Mouse (Mus musculus): ENCODE data around the gene Ryr2. TPM values are rescaled to one million over a fixed set of nuclear protein-coding genes. Genes with fewer than 3 reads are reported as not detected.
A peak's percentile ranks its signal among the peaks of the same experiment; 100 is the strongest.
"Not testable (repeated sequence)": the region's sequence is repeated elsewhere in the genome, so short reads cannot be mapped to it uniquely, and the experiment has no call there.

Ryr2 gene
- polyA plus RNA-seq, 1 experiment from 2014 or later, result 0.87 TPM

GRCm38 (mm10) chr13:11585283-11585682 lies 521.5 kb downstream of the Ryr2 start:
- 71% methylated on average over 7 of the region's 7 CpGs for WGBS
- Histone ChIP-seq H3K4me1 (ENCODE audit: control insufficient read depth, insufficient read depth, low read length) (no peaks in the 10 kb centered on the region), H3K9me3 (replicated peaks; ENCODE audit: control insufficient read depth, low read length) (no peaks in the 10 kb centered on the region), H3K4me3 (replicated peaks; ENCODE audit: low read length) (no peak overlapping the region), H3K36me3 (ENCODE audit: control insufficient read depth, insufficient read depth, low read length) (no peaks in the 10 kb centered on the region), H3K9ac (ENCODE audit: low read length) (no peak overlapping the region), H3K4me2 (ENCODE audit: low read depth, low read length) (no peak overlapping the region), H3K27ac (ENCODE audit: low read length) (no peak overlapping the region), H3K27me3 (ENCODE audit: control insufficient read depth, insufficient read depth, low read length) (no peaks in the 10 kb centered on the region)
- ATAC-seq (ENCODE audit: insufficient read depth, low FRiP score), result no peak

- no peak for ATAC-seq (ENCODE audit: insufficient read depth, low FRiP score)
- Histone ChIP-seq H3K4me1 (ENCODE audit: control insufficient read depth, insufficient read depth, low read length) (no peaks in the 10 kb centered on the region), H3K9me3 (replicated peaks; ENCODE audit: control insufficient read depth, low read length) (no peaks in the 10 kb centered on the region), H3K4me2 (ENCODE audit: low read depth, low read length) (no peak overlapping the region), H3K4me3 (replicated peaks; ENCODE audit: low read length) (no peak overlapping the region), H3K27ac (ENCODE audit: low read length) (no peak overlapping the region), H3K36me3 (ENCODE audit: control insufficient read depth, insufficient read depth, low read length) (no peaks in the 10 kb centered on the region), H3K27me3 (ENCODE audit: control insufficient read depth, insufficient read depth, low read length) (no peaks in the 10 kb centered on the region), H3K9ac (ENCODE audit: low read length) (no peak overlapping the region)
- 45% methylated on average over 2 of the region's 2 CpGs for WGBS
Measured at GRCm38 (mm10) chr13:11572552-11572951, 534.2 kb downstream of the Ryr2 start.

GRCm38 (mm10) chr13:11567376-11567775 lies 539.4 kb downstream of the Ryr2 start:
- Histone ChIP-seq H3K4me3 (replicated peaks; ENCODE audit: low read length) (no peak overlapping the region), H3K27me3 (ENCODE audit: control insufficient read depth, insufficient read depth, low read length) (no peaks in the 10 kb centered on the region), H3K4me1 (ENCODE audit: control insufficient read depth, insufficient read depth, low read length) (no peaks in the 10 kb centered on the region), H3K27ac (ENCODE audit: low read length) (no peak overlapping the region), H3K9ac (ENCODE audit: low read length) (no peak overlapping the region), H3K4me2 (ENCODE audit: low read depth, low read length) (no peak overlapping the region), H3K36me3 (ENCODE audit: control insufficient read depth, insufficient read depth, low read length) (no peaks in the 10 kb centered on the region), H3K9me3 (replicated peaks; ENCODE audit: control insufficient read depth, low read length) (no peaks in the 10 kb centered on the region)
- ATAC-seq (ENCODE audit: insufficient read depth, low FRiP score), result no peak

GRCm38 (mm10) chr13:11566486-11566885 lies 540.3 kb downstream of the Ryr2 start:
- no peak overlapping the region for H3K4me3 ChIP-seq (replicated peaks; ENCODE audit: low read length)
- no peaks in the 10 kb centered on the region for H3K36me3 ChIP-seq (ENCODE audit: control insufficient read depth, insufficient read depth, low read length)
- no peaks in the 10 kb centered on the region for H3K9me3 ChIP-seq (replicated peaks; ENCODE audit: control insufficient read depth, low read length)
- no peak overlapping the region for H3K4me2 ChIP-seq (ENCODE audit: low read depth, low read length)
- no peak overlapping the region for H3K9ac ChIP-seq (ENCODE audit: low read length)
- no peaks in the 10 kb centered on the region for H3K27me3 ChIP-seq (ENCODE audit: control insufficient read depth, insufficient read depth, low read length)
- H3K27ac ChIP-seq (ENCODE audit: low read length), result no peak overlapping the region
- H3K4me1 ChIP-seq (ENCODE audit: control insufficient read depth, insufficient read depth, low read length), result no peaks in the 10 kb centered on the region
- 55% methylated on average over 9 of the region's 9 CpGs for WGBS
- no peak for ATAC-seq (ENCODE audit: insufficient read depth, low FRiP score)

GRCm38 (mm10) chr13:11563224-11564024 lies 543.3 kb downstream of the Ryr2 start:
- H3K9ac ChIP-seq (ENCODE audit: low read length), result no peak overlapping the region
- no peaks in the 10 kb centered on the region for H3K27me3 ChIP-seq (ENCODE audit: control insufficient read depth, insufficient read depth, low read length)
- ATAC-seq (ENCODE audit: insufficient read depth, low FRiP score), result 0 out of 2 replicates have a peak, but pooled peaks have one; percentile 37
- no peak overlapping the region for H3K4me3 ChIP-seq (replicated peaks; ENCODE audit: low read length)
- H3K36me3 ChIP-seq (ENCODE audit: control insufficient read depth, insufficient read depth, low read length), result no peaks in the 10 kb centered on the region
- no peak overlapping the region for H3K27ac ChIP-seq (ENCODE audit: low read length)
- 12% methylated on average over 1 of the region's 1 CpGs for WGBS
- no peaks in the 10 kb centered on the region for H3K4me1 ChIP-seq (ENCODE audit: control insufficient read depth, insufficient read depth, low read length)
- no peaks in the 10 kb centered on the region for H3K9me3 ChIP-seq (replicated peaks; ENCODE audit: control insufficient read depth, low read length)
- no peak overlapping the region for H3K4me2 ChIP-seq (ENCODE audit: low read depth, low read length)

- Histone ChIP-seq H3K27ac (ENCODE audit: low read length) (no peak overlapping the region), H3K4me3 (replicated peaks; ENCODE audit: low read length) (no peak overlapping the region), H3K9me3 (replicated peaks; ENCODE audit: control insufficient read depth, low read length) (no peaks in the 10 kb centered on the region), H3K9ac (ENCODE audit: low read length) (no peak overlapping the region), H3K4me2 (ENCODE audit: low read depth, low read length) (no peak overlapping the region), H3K36me3 (ENCODE audit: control insufficient read depth, insufficient read depth, low read length) (no peaks in the 10 kb centered on the region), H3K4me1 (ENCODE audit: control insufficient read depth, insufficient read depth, low read length) (no peaks in the 10 kb centered on the region), H3K27me3 (ENCODE audit: control insufficient read depth, insufficient read depth, low read length) (no peaks in the 10 kb centered on the region)
- 93% methylated on average over 3 of the region's 3 CpGs for WGBS
- ATAC-seq (ENCODE audit: insufficient read depth, low FRiP score), result no peak
Measured at GRCm38 (mm10) chr13:11549644-11550043, 557.1 kb downstream of the Ryr2 start.

GRCm38 (mm10) chr13:11549136-11549535 lies 557.6 kb downstream of the Ryr2 start:
- not testable (repeated sequence) for H3K27ac ChIP-seq (ENCODE audit: low read length); H3K27me3 ChIP-seq (ENCODE audit: control insufficient read depth, insufficient read depth, low read length); H3K4me1 ChIP-seq (ENCODE audit: control insufficient read depth, insufficient read depth, low read length); H3K9me3 ChIP-seq (replicated peaks; ENCODE audit: control insufficient read depth, low read length); H3K4me2 ChIP-seq (ENCODE audit: low read depth, low read length); H3K4me3 ChIP-seq (replicated peaks; ENCODE audit: low read length); H3K9ac ChIP-seq (ENCODE audit: low read length); H3K36me3 ChIP-seq (ENCODE audit: control insufficient read depth, insufficient read depth, low read length)
- ATAC-seq (ENCODE audit: insufficient read depth, low FRiP score), result peak; percentile 78; the same call in 1 of the 2 replicates
- WGBS, result 41% methylated on average over 15 of the region's 15 CpGs

GRCm38 (mm10) chr13:11545841-11546240 lies 560.9 kb downstream of the Ryr2 start:
- Histone ChIP-seq H3K27ac (ENCODE audit: low read length) (no peak overlapping the region), H3K9me3 (replicated peaks; ENCODE audit: control insufficient read depth, low read length) (no peaks in the 10 kb centered on the region), H3K4me3 (replicated peaks; ENCODE audit: low read length) (no peak overlapping the region), H3K9ac (ENCODE audit: low read length) (no peak overlapping the region), H3K4me2 (ENCODE audit: low read depth, low read length) (no peak overlapping the region), H3K4me1 (ENCODE audit: control insufficient read depth, insufficient read depth, low read length) (no peaks in the 10 kb centered on the region), H3K27me3 (ENCODE audit: control insufficient read depth, insufficient read depth, low read length) (no peaks in the 10 kb centered on the region), H3K36me3 (ENCODE audit: control insufficient read depth, insufficient read depth, low read length) (no peaks in the 10 kb centered on the region)
- no peak for ATAC-seq (ENCODE audit: insufficient read depth, low FRiP score)
- 20% methylated on average over 7 of the region's 7 CpGs for WGBS

GRCm38 (mm10) chr13:11542546-11542945 lies 564.2 kb downstream of the Ryr2 start:
- Histone ChIP-seq H3K27ac (ENCODE audit: low read length) (no peak overlapping the region), H3K4me3 (replicated peaks; ENCODE audit: low read length) (no peak overlapping the region), H3K4me2 (ENCODE audit: low read depth, low read length) (no peak overlapping the region), H3K9ac (ENCODE audit: low read length) (no peak overlapping the region), H3K36me3 (ENCODE audit: control insufficient read depth, insufficient read depth, low read length) (no peaks in the 10 kb centered on the region), H3K9me3 (replicated peaks; ENCODE audit: control insufficient read depth, low read length) (no peaks in the 10 kb centered on the region), H3K4me1 (ENCODE audit: control insufficient read depth, insufficient read depth, low read length) (no peaks in the 10 kb centered on the region), H3K27me3 (ENCODE audit: control insufficient read depth, insufficient read depth, low read length) (no peaks in the 10 kb centered on the region)
- WGBS, result 86% methylated on average over 3 of the region's 3 CpGs
- ATAC-seq (ENCODE audit: insufficient read depth, low FRiP score), result no peak
